Mouse (Mus musculus) embryonic facial prominence, embryonic 14.5 days (tissue): ENCODE measurements around the gene Krt39. TPM values are rescaled to one million over a fixed set of nuclear protein-coding genes. Genes with fewer than 3 reads are reported as not detected.
A peak's percentile ranks its signal among the peaks of the same experiment; 100 is the strongest.

Source experiments
- ATAC-seq: fragments of 200-750 bp; cut with Nextera tagmentation; 2 replicates; pipeline ENCODE4 v1.8.0; 2017; ENCODE audit warnings: low read depth, moderate number of reproducible peaks, moderate TSS enrichment
- DNase-seq: peaks from one replicate; pipeline ENCODE4 v3.0.0-alpha.2; 2015; ENCODE audit warnings: low spot score
- H3K27ac ChIP-seq: fragments of 300-500 bp; sonication (generic); replicated peaks from 2 replicates; pipeline ENCODE4 v1.5.1; 2014; ENCODE audit warnings: low read depth, mild to moderate bottlenecking, low read length, moderate library complexity
- H3K27me3 ChIP-seq: fragments of 300-500 bp; sonication (generic); replicated peaks from 2 replicates; pipeline ENCODE4 v1.6.1; 2014; ENCODE audit warnings: low read length; ENCODE audit not compliant: control insufficient read depth, insufficient read depth
- H3K36me3 ChIP-seq: fragments of 300-500 bp; sonication (generic); 2 replicates; pipeline ENCODE4 v1.6.1; 2014; ENCODE audit warnings: low read length, mixed read lengths; ENCODE audit not compliant: control insufficient read depth, insufficient read depth
- H3K4me1 ChIP-seq: fragments of 300-500 bp; sonication (generic); 2 replicates; pipeline ENCODE4 v1.6.1; 2014; ENCODE audit warnings: antibody characterized with exemption, low read length; ENCODE audit not compliant: control insufficient read depth, insufficient read depth
- H3K4me2 ChIP-seq: fragments of 300-500 bp; sonication (generic); 2 replicates; pipeline ENCODE4 v1.6.1; 2014; ENCODE audit warnings: low read depth, mild to moderate bottlenecking, low read length, moderate library complexity, mixed read lengths
- H3K4me3 ChIP-seq: fragments of 300-500 bp; sonication (generic); 2 replicates; pipeline ENCODE4 v1.5.1; 2014; ENCODE audit warnings: low read depth, mild to moderate bottlenecking, low read length
- H3K9ac ChIP-seq: fragments of 300-500 bp; sonication (generic); 2 replicates; pipeline ENCODE4 v1.6.1; 2014; ENCODE audit warnings: low read depth, mild to moderate bottlenecking, low read length, moderate library complexity, mixed read lengths
- H3K9me3 ChIP-seq: fragments of 300-500 bp; sonication (generic); 2 replicates; pipeline ENCODE4 v1.6.1; 2016; ENCODE audit warnings: low read length; ENCODE audit not compliant: control insufficient read depth
- WGBS: fragments of 180-500 bp; shearing (Covaris S2); extraction: QIAGEN DNeasy Blood & Tissue Kit; methylation state at CpG from one replicate; pipeline ENCODE4 v1.1.7; 2014; 5-methylcytosine and 5-hydroxymethylcytosine counted together
- polyA plus RNA-seq: library from polyadenylated mRNA; unstranded; fragments of >200 nt; fragmentation: Nextera tagmentation; extraction: Ambion mirVana; gene quantifications from 2 replicates; pipeline ENCODE4 v1.2.1, GENCODE M21; 2014

The Krt39 gene
- polyA plus RNA-seq, 1 experiment from 2014 or later, result not detected

GRCm38 (mm10) chr11:99466316-99466715 is 54.8 kb downstream of the Krt39 start:
- ATAC-seq (no peak), DNase-seq (peak; percentile 25)
- no peaks in the 10 kb centered on the region for H3K27me3 ChIP-seq
- H3K4me2 ChIP-seq, result no peak overlapping the region
- H3K36me3 ChIP-seq, result no peaks in the 10 kb centered on the region
- no peak overlapping the region for H3K27ac ChIP-seq
- no peak overlapping the region for H3K9ac ChIP-seq
- no peak overlapping the region for H3K4me3 ChIP-seq
- no peaks in the 10 kb centered on the region for H3K4me1 ChIP-seq
- WGBS, result 19% methylated on average over 7 of the region's 7 CpGs
- no peaks in the 10 kb centered on the region for H3K9me3 ChIP-seq

GRCm38 (mm10) chr11:99464836-99465235 is 56.3 kb downstream of the Krt39 start:
- no peaks in the 10 kb centered on the region for H3K4me1 ChIP-seq
- H3K9ac ChIP-seq, result no peak overlapping the region
- H3K4me3 ChIP-seq, result no peak overlapping the region
- no peaks in the 10 kb centered on the region for H3K27me3 ChIP-seq
- no peaks in the 10 kb centered on the region for H3K9me3 ChIP-seq
- H3K36me3 ChIP-seq, result no peaks in the 10 kb centered on the region
- ATAC-seq, result no peak
- 6% methylated on average over 5 of the region's 5 CpGs for WGBS
- no peak overlapping the region for H3K27ac ChIP-seq
- peak; percentile 85 for DNase-seq
- H3K4me2 ChIP-seq, result no peak overlapping the region

Other genes starting within 250 kb of the Krt39 start
- 0.10 and 0.26 TPM in 2 replicates for gene Krt24, start 236.1 kb downstream of the Krt39 start, polyA plus RNA-seq
- 4.4 and 6.2 TPM in 2 replicates for gene Krt25, start 198.4 kb downstream of the Krt39 start, polyA plus RNA-seq
- gene Krt26, start 183.4 kb downstream of the Krt39 start, polyA plus RNA-seq, result 0.24 and 0.42 TPM in 2 replicates
- gene Krt27, start 170.2 kb downstream of the Krt39 start, polyA plus RNA-seq, result 3.2 and 6.1 TPM in 2 replicates
- gene Krt28, start 146.4 kb downstream of the Krt39 start, polyA plus RNA-seq, result 2.8 and 3.4 TPM in 2 replicates
- 76.8 and 167 TPM in 2 replicates for gene Krt10, start 132.0 kb downstream of the Krt39 start, polyA plus RNA-seq
- gene Krt12, start 99.1 kb downstream of the Krt39 start, polyA plus RNA-seq, result 0.22 TPM in 1 of 2 replicates, not detected in the other
- 0.33 TPM in 1 of 2 replicates, not detected in the other for gene Krt20, start 83.2 kb downstream of the Krt39 start, polyA plus RNA-seq
- gene Krt23, start 28.2 kb downstream of the Krt39 start, polyA plus RNA-seq, result 8.7 and 11.9 TPM in 2 replicates
- not detected in 2 replicates for gene Krt40, start 21.8 kb upstream of the Krt39 start, polyA plus RNA-seq
- 1.0 TPM in 1 of 2 replicates, not detected in the other for gene Krtap3-3, start 29.5 kb upstream of the Krt39 start, polyA plus RNA-seq
- not detected in 2 replicates for gene Krtap3-2, start 35.5 kb upstream of the Krt39 start, polyA plus RNA-seq
- not detected in 2 replicates for gene Gm11939, start 38.1 kb upstream of the Krt39 start, polyA plus RNA-seq
- gene Krtap3-1, start 45.3 kb upstream of the Krt39 start, polyA plus RNA-seq, result 0.51 TPM in 1 of 2 replicates, not detected in the other
- not detected in 2 replicates for gene Krtap1-5, start 59.7 kb upstream of the Krt39 start, polyA plus RNA-seq
- gene Krtap1-4, start 62.3 kb upstream of the Krt39 start, polyA plus RNA-seq, result not detected in 2 replicates
- gene Krtap1-3, start 70.0 kb upstream of the Krt39 start, polyA plus RNA-seq, result 0.26 TPM in 1 of 2 replicates, not detected in the other
- gene Krtap9-3, start 76.8 kb upstream of the Krt39 start, polyA plus RNA-seq, result not detected in 2 replicates
- gene Gm11938, start 82.0 kb upstream of the Krt39 start, polyA plus RNA-seq, result not detected in 2 replicates
- not detected in 2 replicates for gene Gm11937, start 88.9 kb upstream of the Krt39 start, polyA plus RNA-seq
- gene Krtap2-4, start 93.5 kb upstream of the Krt39 start, polyA plus RNA-seq, result 0.54 TPM in 1 of 2 replicates, not detected in the other
- not detected in 2 replicates for gene Gm11562, start 99.1 kb upstream of the Krt39 start, polyA plus RNA-seq
- not detected in 2 replicates for gene Krtap4-1, start 106.9 kb upstream of the Krt39 start, polyA plus RNA-seq
- gene Krtap4-2, start 113.7 kb upstream of the Krt39 start, polyA plus RNA-seq, result not detected in 2 replicates
- gene Krtap4-7, start 122.8 kb upstream of the Krt39 start, polyA plus RNA-seq, result 0.29 TPM in 1 of 2 replicates, not detected in the other
- not detected in 2 replicates for gene Gm11555, start 128.9 kb upstream of the Krt39 start, polyA plus RNA-seq
- gene Gm11563, start 137.6 kb upstream of the Krt39 start, polyA plus RNA-seq, result 0.17 TPM in 1 of 2 replicates, not detected in the other
- not detected in 2 replicates for gene Krtap4-6, start 144.6 kb upstream of the Krt39 start, polyA plus RNA-seq
- not detected in 2 replicates for gene Gm14190, start 169.4 kb upstream of the Krt39 start, polyA plus RNA-seq
- not detected in 2 replicates for gene Gm14180, start 213.0 kb upstream of the Krt39 start, polyA plus RNA-seq